Mouse (Mus musculus) megakaryocyte, embryonic 14.5 days (primary cell): Measurements from ENCODE around the gene Pde2a. TPM values are rescaled to one million over a fixed set of nuclear protein-coding genes. Genes with fewer than 3 reads are reported as not detected.
"Not testable (repeated sequence)": the region's sequence is repeated elsewhere in the genome, so short reads cannot be mapped to it uniquely, and the experiment has no call there.

Source experiments
- H3K27me3 ChIP-seq: replicated peaks from 2 replicates; pipeline ENCODE3; 2012; ENCODE audit warnings: inconsistent platforms
- H3K36me3 ChIP-seq: replicated peaks from 2 replicates; pipeline ENCODE3; 2012; ENCODE audit warnings: low read length, inconsistent platforms, mixed read lengths
- H3K4me1 ChIP-seq: 2 replicates; pipeline ENCODE4 v1.6.1; 2012; ENCODE audit warnings: inconsistent platforms
- H3K4me3 ChIP-seq: replicated peaks from 2 replicates; pipeline ENCODE3; 2012; ENCODE audit warnings: moderate library complexity, mild to moderate bottlenecking, inconsistent platforms
- H3K9me3 ChIP-seq: 2 replicates; pipeline ENCODE4 v1.6.1; 2012; ENCODE audit warnings: inconsistent platforms
- FLI1 ChIP-seq: IDR thresholded peaks from 2 replicates; pipeline ENCODE4 v1.6.1; 2012; ENCODE audit warnings: low read length, inconsistent platforms, mixed read lengths
- GATA1 ChIP-seq: IDR thresholded peaks from 3 replicates; pipeline ENCODE4 v1.6.1; 2012; ENCODE audit warnings: mixed read lengths, low read length, inconsistent platforms, borderline replicate concordance
- polyA plus RNA-seq: library from polyadenylated mRNA; stranded (reverse); fragments of >175 nt; gene quantifications from 2 replicates; pipeline ENCODE4 v1.2.3, GENCODE M21; 2012; ENCODE audit warnings: low replicate concordance; ENCODE audit not compliant: insufficient read depth

Gene Pde2a
- polyA plus RNA-seq, 1 experiment: 0.63 TPM

DNA sequence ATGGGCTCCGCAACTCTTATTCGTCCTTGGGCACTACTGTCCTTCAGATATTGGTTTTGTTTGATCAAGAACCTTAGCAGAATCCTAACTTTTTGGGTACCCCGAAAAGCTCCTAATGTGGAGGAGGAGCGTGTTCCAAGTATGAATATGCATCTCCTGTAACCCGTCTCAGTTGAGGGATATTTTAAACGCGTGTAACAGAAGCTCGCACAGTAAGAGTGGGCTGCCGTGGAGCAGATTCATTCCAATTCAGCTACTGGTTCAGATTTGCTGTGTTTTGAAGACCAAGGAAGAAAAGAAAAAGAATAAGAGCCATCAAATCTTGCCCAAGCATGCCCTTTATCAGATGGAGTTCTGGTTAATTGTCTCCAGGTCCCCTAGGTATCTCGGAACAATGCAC, 120.2 kb downstream of the Pde2a start:
- no peaks in the 10 kb centered on the region for H3K36me3 ChIP-seq
- H3K4me1 ChIP-seq: peaks cover 22% of the 10 kb centered on the region
- no peak overlapping the region for H3K4me3 ChIP-seq
- H3K27me3 ChIP-seq: peaks cover 17% of the 10 kb centered on the region
- no peaks in the 10 kb centered on the region for H3K9me3 ChIP-seq
- no peak for TF ChIP-seq FLI1
- TF ChIP-seq GATA1: no peak

DNA sequence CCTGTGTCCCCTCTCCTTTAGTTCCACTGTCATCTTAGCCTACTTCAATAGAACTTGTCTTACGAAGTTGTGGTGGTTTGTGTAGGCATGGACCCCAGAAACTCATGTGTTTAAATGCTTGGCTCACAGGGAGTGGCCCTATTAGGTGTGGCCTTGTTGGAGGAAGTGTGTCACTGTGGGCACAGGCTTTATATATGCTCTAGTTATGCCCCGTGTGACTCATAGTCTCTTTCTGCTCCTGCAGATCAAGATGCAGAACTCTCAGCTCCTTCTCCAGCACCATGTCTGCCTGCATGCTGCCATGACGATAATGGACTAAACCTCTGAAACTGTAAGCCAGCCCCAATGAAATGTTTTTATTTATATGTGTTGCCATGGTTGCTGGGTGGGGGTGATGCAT, 126.2 kb downstream of the Pde2a start:
- TF ChIP-seq GATA1: no peak
- no peak for TF ChIP-seq FLI1
- peaks cover 4% of the 10 kb centered on the region for H3K4me1 ChIP-seq
- H3K9me3 ChIP-seq: no peaks in the 10 kb centered on the region
- H3K4me3 ChIP-seq: no peak overlapping the region
- H3K36me3 ChIP-seq: no peaks in the 10 kb centered on the region
- peaks cover 21% of the 10 kb centered on the region for H3K27me3 ChIP-seq

GRCm38 (mm10) chr7:101549266-101549665, 127.8 kb downstream of the Pde2a start:
- Histone ChIP-seq H3K4me1 (no peaks in the 10 kb centered on the region), H3K9me3 (no peaks in the 10 kb centered on the region), H3K36me3 (no peaks in the 10 kb centered on the region), H3K4me3 (no peak overlapping the region), H3K27me3 (peaks cover 12% of the 10 kb centered on the region)
- TF ChIP-seq GATA1: no peak
- no peak for TF ChIP-seq FLI1

GRCm38 (mm10) chr7:101550686-101551485, 129.4 kb downstream of the Pde2a start:
- Histone ChIP-seq H3K27me3 (peaks cover 9% of the 10 kb centered on the region), H3K36me3 (no peaks in the 10 kb centered on the region), H3K9me3 (no peaks in the 10 kb centered on the region), H3K4me1 (no peaks in the 10 kb centered on the region), H3K4me3 (no peak overlapping the region)
- TF ChIP-seq FLI1 (no peak), GATA1 (no peak)

GRCm38 (mm10) chr7:101551530-101551929, 130.0 kb downstream of the Pde2a start:
- Histone ChIP-seq H3K36me3 (no peaks in the 10 kb centered on the region), H3K9me3 (no peaks in the 10 kb centered on the region), H3K27me3 (peaks cover 7% of the 10 kb centered on the region), H3K4me1 (no peaks in the 10 kb centered on the region), H3K4me3 (no peak overlapping the region)
- TF ChIP-seq FLI1: no peak
- no peak for TF ChIP-seq GATA1

GRCm38 (mm10) chr7:101555473-101555872, 134.0 kb downstream of the Pde2a start:
- H3K9me3 ChIP-seq, H3K27me3 ChIP-seq: not testable (repeated sequence)

DNA sequence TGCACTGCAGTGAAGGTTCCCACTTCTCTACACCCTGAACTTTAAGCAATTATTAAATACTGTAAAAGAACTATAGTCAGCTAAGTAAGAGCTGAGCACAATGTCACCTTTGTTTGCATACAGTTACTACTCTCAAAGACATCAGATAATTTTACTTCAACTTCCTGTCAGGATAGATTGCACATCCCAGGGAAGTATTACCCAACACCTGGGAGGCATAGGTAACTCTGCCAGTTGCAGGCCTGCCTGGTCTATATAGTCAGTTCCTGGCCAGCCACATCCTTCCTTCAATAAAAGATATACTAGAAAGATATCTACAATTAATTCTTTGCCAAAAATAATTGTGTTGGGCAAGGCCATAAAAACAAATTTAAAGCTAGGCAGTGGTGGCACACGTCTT, 135.9 kb downstream of the Pde2a start:
- TF ChIP-seq FLI1 (no peak), GATA1 (no peak)
- Histone ChIP-seq H3K36me3 (no peaks in the 10 kb centered on the region), H3K4me3 (no peak overlapping the region), H3K4me1 (no peaks in the 10 kb centered on the region), H3K27me3 (peaks cover 4% of the 10 kb centered on the region), H3K9me3 (no peaks in the 10 kb centered on the region)

More at GRCm38 (mm10) chr7:101555473-101555872, 134.0 kb downstream of the Pde2a start:
- H3K4me1 ChIP-seq, H3K4me3 ChIP-seq, H3K36me3 ChIP-seq: not testable (repeated sequence)

DNA sequence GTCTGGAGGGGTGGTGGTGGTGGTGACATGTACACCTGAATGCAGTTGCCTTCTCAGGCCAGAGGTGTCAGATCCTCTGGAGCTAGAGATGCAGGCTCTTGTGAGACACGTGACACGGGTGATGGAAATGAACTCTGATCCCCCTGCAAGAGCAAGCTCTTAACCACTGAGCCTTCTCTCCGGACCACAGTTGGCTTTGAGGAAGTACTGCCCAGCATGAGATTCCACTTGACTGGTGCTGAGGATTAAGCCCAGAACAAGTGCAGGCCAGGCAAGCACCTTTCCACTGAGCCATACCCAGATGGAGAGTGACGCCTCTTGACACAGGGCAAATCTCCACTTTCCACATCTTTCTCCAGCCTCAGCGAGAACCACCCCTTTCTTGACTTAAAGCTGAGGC, 137.9 kb downstream of the Pde2a start:
- H3K4me1 ChIP-seq, H3K36me3 ChIP-seq, H3K27me3 ChIP-seq, H3K4me3 ChIP-seq: not testable (repeated sequence)
- peaks cover 11% of the 10 kb centered on the region; the same call in 1 of the 2 replicates for H3K9me3 ChIP-seq

Other genes starting within 250 kb of the Pde2a start
- 3.2 and 7.8 TPM in 2 replicates for gene Atg16l2, start 119.4 kb upstream of the Pde2a start, polyA plus RNA-seq
- gene Stard10, start 104.6 kb upstream of the Pde2a start, polyA plus RNA-seq: 236 and 315 TPM in 2 replicates
- gene Arap1, start 73.6 kb upstream of the Pde2a start, polyA plus RNA-seq: 143 and 148 TPM in 2 replicates
- 1.4 TPM in 1 of 2 replicates, not detected in the other for gene Gm45837, start 10.8 kb upstream of the Pde2a start, polyA plus RNA-seq
- gene Art2b, start 163.9 kb downstream of the Pde2a start, polyA plus RNA-seq: not detected in 2 replicates
- 8.3 and 18.4 TPM in 2 replicates for gene Clpb, start 241.9 kb downstream of the Pde2a start, polyA plus RNA-seq